Mouse (Mus musculus) heart, embryonic 16.5 days (tissue): ENCODE data around the gene Ccdc81. TPM values are rescaled to one million over a fixed set of nuclear protein-coding genes. Genes with fewer than 3 reads are reported as not detected.

ENCODE experiments used
- ATAC-seq: fragments of 200-750 bp; cut with Nextera tagmentation; replicated peaks from 2 replicates; pipeline ENCODE4 v1.8.0; 2017; ENCODE audit warnings: moderate number of reproducible peaks; ENCODE audit not compliant: insufficient read depth, low FRiP score; ENCODE audit errors: extremely low read depth
- H3K27ac ChIP-seq: fragments of 300-500 bp; sonication (generic); 2 replicates; pipeline ENCODE4 v1.5.1; 2014; ENCODE audit warnings: mild to moderate bottlenecking, low read length, control low read depth, moderate library complexity
- H3K27me3 ChIP-seq: fragments of 300-500 bp; sonication (generic); 2 replicates; pipeline ENCODE4 v1.6.1; 2014; ENCODE audit warnings: low read length, mixed read lengths; ENCODE audit not compliant: control insufficient read depth, insufficient read depth
- H3K36me3 ChIP-seq: fragments of 300-500 bp; sonication (generic); 2 replicates; pipeline ENCODE4 v1.6.1; 2014; ENCODE audit not compliant: control insufficient read depth, insufficient read depth
- H3K4me1 ChIP-seq: fragments of 300-500 bp; sonication (generic); 2 replicates; pipeline ENCODE4 v1.6.1; 2014; ENCODE audit warnings: low read length, mixed read lengths; ENCODE audit not compliant: control insufficient read depth, insufficient read depth
- H3K4me2 ChIP-seq: fragments of 300-500 bp; sonication (generic); 2 replicates; pipeline ENCODE4 v1.6.1; 2014; ENCODE audit warnings: low read depth, mild to moderate bottlenecking, control low read depth, low read length
- H3K4me3 ChIP-seq: fragments of 300-500 bp; sonication (generic); 2 replicates; pipeline ENCODE4 v1.5.1; 2014; ENCODE audit warnings: mild to moderate bottlenecking, control low read depth, low read length
- H3K9ac ChIP-seq: fragments of 300-500 bp; sonication (generic); 2 replicates; pipeline ENCODE4 v1.6.1; 2014; ENCODE audit warnings: low read length, control low read depth
- H3K9me3 ChIP-seq: fragments of 300-500 bp; sonication (generic); replicated peaks from 2 replicates; pipeline ENCODE4 v1.6.1; 2016; ENCODE audit warnings: low read length; ENCODE audit not compliant: control insufficient read depth
- WGBS: fragments of 180-500 bp; shearing (Covaris S2); extraction: QIAGEN DNeasy Blood & Tissue Kit; methylation state at CpG from one replicate; pipeline ENCODE4 v1.1.7; 2014; 5-methylcytosine and 5-hydroxymethylcytosine counted together
- polyA plus RNA-seq: library from polyadenylated mRNA; unstranded; fragments of >200 nt; fragmentation: Nextera tagmentation; extraction: Ambion mirVana; gene quantifications from 2 replicates; pipeline ENCODE4 v1.2.1, GENCODE M21; 2015

Ccdc81 gene
- polyA plus RNA-seq, 1 experiment from 2014 or later: 0.18 TPM

- Histone ChIP-seq H3K27ac (no peak overlapping the region), H3K9ac (no peak overlapping the region), H3K9me3 (no peaks in the 10 kb centered on the region), H3K4me2 (no peak overlapping the region), H3K4me1 (peaks cover 8% of the 10 kb centered on the region), H3K27me3 (no peaks in the 10 kb centered on the region), H3K36me3 (no peaks in the 10 kb centered on the region), H3K4me3 (no peak overlapping the region)
- no peak for ATAC-seq
- WGBS: 85% methylated on average over 8 of the region's 8 CpGs
These were observed 69.9 kb downstream of the Ccdc81 start for GRCm38 (mm10) chr7:89833521-89833920.

- ATAC-seq: peak; percentile 37; the same call in 1 of the 2 replicates
- 49% methylated on average over 7 of the region's 7 CpGs for WGBS
- no peaks in the 10 kb centered on the region for H3K4me1 ChIP-seq
- no peak overlapping the region for H3K9ac ChIP-seq
- H3K4me2 ChIP-seq: no peak overlapping the region
- no peaks in the 10 kb centered on the region for H3K36me3 ChIP-seq
- H3K27me3 ChIP-seq: no peaks in the 10 kb centered on the region
- no peaks in the 10 kb centered on the region for H3K9me3 ChIP-seq
- H3K27ac ChIP-seq: no peak overlapping the region
- H3K4me3 ChIP-seq: no peak overlapping the region
These were observed 74.2 kb downstream of the Ccdc81 start for GRCm38 (mm10) chr7:89829201-89829600.

- Histone ChIP-seq H3K4me3 (no peak overlapping the region), H3K27ac (no peak overlapping the region), H3K4me1 (no peaks in the 10 kb centered on the region), H3K27me3 (no peaks in the 10 kb centered on the region), H3K9ac (no peak overlapping the region), H3K9me3 (no peaks in the 10 kb centered on the region), H3K4me2 (no peak overlapping the region), H3K36me3 (no peaks in the 10 kb centered on the region)
- ATAC-seq: no peak
- 74% methylated on average over 4 of the region's 4 CpGs for WGBS
These were observed 74.9 kb downstream of the Ccdc81 start for GRCm38 (mm10) chr7:89828436-89829065.

Other genes with a start within 250 kb of the Ccdc81 start
- 105 and 113 TPM in 2 replicates for gene Hikeshi, start 37.6 kb upstream of the Ccdc81 start, polyA plus RNA-seq
- gene Eed, start 77.4 kb upstream of the Ccdc81 start, polyA plus RNA-seq: 45.4 and 47.9 TPM in 2 replicates
- 26.9 and 27.5 TPM in 2 replicates for gene Picalm, start 226.6 kb upstream of the Ccdc81 start, polyA plus RNA-seq